Mouse (Mus musculus): ENCODE measurements around the gene Agap1. TPM values are rescaled to one million over a fixed set of nuclear protein-coding genes. Genes with fewer than 3 reads are reported as not detected.

Gene Agap1
- total RNA-seq, 2 experiments from 2014 or later, result 224 to 253 TPM

DNA sequence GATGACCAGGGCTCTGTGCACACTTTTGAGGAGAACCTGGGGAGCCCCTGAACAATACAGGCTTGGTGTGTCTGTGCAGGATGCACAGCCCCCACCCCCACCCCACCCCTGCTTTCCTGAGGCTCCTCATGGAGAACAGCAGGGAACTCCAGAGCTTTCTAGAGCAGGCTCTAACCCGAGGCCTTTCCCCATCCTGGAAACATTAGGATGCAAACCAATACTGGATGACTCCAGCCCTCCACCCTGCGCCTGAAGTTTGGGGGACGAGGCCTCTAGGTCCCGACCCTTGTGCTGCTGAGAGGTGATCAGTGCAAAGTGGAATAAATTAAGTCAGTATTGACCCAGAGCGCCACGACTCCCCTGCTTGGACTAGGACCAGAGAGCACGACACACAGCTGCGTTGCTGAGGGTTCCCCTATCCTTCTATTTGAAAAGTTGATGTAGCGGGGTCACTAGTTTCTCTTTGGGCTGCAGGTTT, 472.0 kb downstream of the Agap1 start:
- no peak for DNase-seq (ENCODE audit: low spot score in 2 of 2)

DNA sequence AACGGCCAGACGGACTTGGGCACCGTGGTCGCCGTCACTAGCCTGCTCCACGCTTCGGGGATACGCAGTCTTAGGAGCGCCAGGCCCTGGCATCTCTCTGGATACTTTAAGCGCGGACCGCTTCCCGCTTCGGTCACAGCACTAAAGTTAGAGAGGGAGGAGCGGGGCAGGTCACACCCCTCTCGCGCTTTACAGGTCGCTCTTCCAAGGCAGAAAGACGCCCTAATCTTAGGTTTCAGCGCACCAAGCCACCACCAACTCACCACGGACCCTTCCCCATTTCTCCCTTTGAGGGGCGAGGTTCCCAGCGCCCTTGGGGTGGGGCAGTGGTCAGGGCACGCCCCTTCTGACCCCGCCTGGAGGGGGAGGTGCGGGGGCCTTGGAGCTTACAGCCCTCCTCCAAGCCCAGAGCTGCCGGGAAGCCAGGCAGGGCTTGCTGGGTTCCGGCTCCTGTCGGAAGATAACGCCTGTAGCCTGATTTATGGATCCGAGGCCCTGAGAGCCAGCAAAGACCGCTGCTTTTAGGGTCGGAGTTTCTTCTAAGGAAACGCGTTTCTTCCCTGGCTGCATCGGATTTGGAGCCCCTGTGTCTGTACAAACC, 472.6 kb downstream of the Agap1 start:
- no peak for DNase-seq (ENCODE audit: low spot score in 2 of 2)

DNA sequence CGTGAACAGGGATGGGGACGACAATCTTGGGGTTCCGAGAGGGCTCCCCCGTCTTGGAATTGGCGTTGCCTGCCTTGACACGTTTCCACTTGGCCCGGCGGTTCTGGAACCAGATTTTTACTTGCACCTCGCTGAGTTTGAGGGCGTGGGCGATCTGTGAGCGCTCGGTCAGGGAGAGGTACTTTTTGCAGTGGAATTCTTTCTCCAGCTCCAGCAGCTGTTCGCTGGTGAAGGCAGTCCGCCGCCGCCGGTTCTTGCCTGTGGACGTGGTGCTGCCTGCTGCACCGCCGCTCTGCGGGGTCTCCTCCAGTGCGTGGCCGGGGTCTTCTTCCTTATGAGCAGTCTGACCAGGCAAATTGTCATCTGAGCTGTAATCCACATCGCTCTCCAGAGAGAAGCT, 474.1 kb downstream of the Agap1 start:
- DNase-seq (ENCODE audit: low spot score in 2 of 2), result no peak

DNA sequence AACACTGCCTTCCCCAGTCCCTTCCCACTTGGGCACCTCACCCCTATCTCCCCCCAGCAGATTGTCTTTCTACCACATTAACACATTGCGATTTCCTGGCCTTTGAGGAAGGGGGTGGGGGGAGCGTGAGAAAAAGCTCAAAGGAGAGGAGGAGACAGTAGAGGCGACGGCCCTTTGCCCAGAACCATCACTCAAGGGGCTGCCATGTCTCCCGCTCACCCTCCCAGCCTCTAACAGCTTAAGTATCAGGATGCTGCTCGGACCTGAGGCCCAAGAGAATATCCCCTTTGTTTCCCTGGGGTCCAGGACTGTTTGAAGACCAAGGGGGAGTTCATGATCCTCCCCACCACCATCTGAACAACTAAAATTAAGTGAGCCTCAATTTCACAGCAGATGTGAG, 474.6 kb downstream of the Agap1 start:
- no peak for DNase-seq (ENCODE audit: low spot score in 2 of 2)

DNA sequence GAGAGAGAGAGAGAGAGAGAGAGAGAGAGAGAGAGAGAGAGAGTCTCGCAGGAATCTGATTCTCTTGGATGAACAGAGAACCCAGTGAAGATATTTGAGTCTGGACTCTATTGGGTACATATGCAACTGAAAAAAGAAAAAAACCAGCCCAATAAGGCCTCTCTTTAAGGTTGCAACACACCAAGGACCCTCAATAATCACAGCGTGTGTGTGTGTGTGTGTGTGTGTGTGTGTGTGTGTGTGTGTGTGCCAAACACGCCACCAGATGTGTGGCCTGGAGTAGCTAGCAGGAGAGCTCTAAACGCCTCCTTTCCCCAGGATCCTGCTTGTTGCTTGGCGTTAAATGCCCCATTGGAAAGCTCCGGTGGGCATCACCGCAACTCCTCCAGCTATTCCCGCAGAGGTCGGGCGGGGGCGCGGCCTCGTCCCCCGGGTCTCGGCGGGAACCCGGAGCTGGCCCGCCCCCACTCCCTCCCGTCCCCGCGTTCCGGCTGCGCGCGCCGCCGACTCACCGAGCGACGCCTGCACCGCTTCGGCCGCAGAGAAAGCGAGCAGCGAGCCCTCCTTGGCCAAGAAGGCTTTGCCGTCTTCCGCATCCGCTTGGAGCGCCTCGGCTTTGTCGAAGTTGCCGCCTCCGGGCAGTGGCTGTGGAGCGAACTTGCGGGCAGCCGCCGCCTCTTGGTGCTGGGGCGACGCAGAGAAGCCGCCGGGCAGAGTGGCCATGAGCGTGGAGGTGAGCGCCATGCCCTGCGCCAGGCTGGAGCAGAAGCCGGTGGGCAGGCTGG, 475.3 kb downstream of the Agap1 start:
- DNase-seq (ENCODE audit: low spot score in 2 of 2), result no peak

DNA sequence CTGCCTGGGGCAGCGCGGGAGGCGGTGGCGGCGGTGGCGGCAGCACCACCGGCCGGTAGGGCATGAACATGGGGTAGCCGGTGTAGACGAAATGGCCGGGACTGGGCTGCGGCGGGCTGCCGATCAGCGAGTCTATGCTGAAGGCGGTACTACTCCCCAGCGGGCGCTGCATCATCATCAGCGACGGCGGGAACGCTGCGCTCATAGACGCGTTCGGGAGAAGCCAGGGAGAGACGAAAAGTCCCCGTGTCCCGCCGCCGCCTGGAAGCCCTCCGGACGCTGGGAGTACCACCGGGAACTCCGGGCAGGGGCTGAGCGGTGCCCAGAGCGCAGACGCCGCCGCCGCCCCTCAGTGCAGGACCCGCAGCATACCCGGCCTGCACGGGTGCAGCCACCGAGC, 475.9 kb downstream of the Agap1 start:
- DNase-seq (ENCODE audit: low spot score in 2 of 2), result no peak

DNA sequence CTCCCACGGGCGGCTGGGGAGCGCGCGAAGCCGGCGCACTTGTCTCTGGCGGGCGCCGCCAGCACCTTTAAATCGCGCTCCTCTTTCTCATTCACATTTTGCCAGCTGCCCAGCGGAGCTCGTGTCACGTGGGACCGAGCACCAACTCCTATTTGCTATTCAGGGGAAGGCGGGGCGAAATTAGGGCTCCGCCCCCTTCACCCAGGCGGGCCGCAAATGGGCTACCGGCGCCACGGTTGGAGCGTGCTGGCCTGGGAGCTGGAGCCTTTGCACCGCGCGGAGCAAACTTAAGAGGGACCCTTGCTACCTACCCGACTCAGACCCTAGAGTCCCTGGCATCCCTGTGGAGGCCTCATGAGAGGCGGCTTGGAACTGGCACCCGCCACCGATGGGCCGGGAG, 476.5 kb downstream of the Agap1 start, which contains the start of gene Gbx2:
TSS of gene Gbx2 (minus strand) at position 60 of the 400 bp plus-strand sequence.
- DNase-seq (ENCODE audit: low spot score in 2 of 2), result no peak

DNA sequence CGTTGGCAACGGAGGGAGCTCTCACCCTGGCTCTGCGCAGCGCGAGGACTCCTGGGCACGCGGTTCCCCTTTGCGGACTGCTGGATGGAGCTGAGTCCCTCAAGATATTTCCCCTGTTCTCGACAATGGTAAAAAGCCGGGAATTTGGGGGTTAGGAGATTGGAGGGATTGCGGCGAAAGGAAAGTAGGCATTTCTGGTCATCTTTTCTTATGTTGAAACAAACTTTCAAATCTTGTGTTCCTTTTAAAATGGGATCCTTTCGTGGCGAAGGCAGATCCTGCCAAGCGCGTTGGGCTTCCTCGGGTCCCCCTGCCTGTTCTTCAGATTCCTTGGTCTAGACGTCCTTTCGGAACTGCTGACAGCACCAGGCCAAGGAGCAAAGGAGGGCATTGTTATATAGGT, 477.4 kb downstream of the Agap1 start:
- DNase-seq (ENCODE audit: low spot score in 2 of 2), result no peak

DNA sequence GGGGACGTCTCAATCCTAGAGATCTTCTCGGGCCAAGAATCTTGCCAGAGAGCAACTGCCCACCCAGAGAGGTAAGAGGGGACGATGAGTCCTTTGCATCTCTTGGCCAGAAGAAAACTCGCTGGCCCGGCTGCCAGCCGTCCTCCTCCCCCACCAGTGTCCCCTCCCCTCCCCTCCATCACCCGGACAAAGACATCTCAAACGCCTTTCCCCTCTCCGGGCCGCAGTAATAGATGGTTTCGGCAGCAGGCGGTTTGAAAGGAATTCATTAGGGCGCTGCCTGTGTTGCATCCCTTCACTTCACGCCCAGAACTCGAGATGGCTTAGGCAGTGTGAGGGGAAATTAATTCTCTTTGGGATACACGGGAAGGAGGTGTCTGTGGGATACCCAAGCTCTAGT, 478.0 kb downstream of the Agap1 start:
- DNase-seq (ENCODE audit: low spot score in 2 of 2), result no peak

DNA sequence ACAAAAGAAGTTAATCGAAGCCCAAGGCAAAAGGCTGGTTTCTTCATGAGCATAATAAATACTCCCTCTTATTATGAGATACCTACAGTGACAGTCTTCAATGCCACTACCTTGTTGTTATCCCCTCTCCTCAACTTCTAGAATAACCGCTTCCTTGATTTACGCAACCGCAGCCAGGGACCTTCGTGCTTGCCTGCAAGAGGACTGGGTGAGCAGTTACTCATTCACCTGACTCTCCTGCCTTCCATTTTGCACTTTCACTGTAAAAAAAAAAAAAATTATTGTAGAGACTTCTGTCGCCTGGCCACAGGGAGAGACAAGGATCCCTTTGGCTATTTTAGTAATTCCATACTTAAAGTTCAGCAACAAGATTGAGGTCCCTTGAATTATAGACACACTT, 478.4 kb downstream of the Agap1 start:
- DNase-seq (ENCODE audit: low spot score in 2 of 2), result no peak

DNA sequence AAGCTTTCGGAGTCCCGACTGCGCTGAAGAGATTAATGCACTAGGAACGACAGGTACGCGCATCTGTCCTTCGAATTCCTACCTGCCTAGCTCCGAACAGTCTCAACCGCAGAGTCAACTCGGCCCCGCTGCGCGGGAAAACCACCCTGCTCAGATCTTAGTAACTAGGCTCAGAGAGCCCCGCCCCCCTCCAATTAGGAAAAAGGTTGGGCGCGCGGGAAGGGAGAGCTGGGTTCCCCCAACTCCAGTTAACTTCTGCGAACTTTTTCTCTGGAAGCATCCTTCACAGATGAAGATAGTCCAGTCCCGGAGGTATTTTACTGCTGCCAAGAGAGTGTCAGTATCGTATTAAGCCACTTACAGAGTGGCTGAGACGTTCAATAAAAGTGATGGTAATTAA, 479.2 kb downstream of the Agap1 start:
- DNase-seq (ENCODE audit: low spot score in 2 of 2), result no peak

DNA sequence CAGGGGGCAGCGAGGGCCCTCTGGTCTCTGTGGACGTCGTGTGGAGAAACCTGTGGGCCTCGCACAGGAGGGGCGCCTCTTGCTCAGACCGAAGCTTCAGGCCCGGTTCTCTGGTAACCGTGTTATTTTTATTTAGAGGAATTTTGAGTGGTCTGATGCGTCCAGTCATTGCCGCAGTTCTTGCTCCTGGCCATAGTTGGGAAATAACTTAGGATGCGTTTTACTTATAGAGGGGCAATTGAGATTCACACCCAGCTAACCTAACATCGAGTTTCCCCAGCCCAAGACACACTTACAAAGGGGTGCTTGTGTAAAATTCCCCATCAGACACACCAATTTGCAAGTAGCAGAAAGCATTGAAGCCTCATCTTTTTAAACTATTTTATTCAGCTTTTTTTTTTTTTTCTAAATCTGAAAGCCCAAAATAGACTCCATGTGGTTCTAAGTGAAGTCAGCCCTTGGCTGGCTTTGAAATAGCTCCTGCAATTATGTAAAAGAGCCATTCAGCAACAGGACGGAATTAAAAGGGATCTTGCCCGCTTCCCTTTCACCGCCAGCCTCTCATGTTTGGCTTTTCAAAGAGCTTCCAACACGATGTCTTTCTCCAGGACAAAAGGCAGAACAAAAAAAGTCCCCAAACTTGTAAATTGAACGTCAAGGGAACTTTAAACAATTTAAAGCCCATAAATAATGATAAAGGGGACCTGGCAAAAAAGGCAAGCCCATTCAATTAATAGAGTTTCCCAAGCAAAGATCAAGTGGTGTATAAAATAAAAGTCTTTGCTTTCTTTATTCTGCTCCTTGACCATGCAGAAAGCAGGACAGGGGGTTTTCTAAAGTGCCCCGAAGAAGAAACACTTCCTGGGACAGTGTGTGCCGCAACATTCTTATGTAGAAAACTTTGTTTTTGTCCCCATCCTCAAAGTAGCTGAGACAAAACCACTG, 480.0 kb downstream of the Agap1 start:
- no peak for DNase-seq (ENCODE audit: low spot score in 2 of 2)

DNA sequence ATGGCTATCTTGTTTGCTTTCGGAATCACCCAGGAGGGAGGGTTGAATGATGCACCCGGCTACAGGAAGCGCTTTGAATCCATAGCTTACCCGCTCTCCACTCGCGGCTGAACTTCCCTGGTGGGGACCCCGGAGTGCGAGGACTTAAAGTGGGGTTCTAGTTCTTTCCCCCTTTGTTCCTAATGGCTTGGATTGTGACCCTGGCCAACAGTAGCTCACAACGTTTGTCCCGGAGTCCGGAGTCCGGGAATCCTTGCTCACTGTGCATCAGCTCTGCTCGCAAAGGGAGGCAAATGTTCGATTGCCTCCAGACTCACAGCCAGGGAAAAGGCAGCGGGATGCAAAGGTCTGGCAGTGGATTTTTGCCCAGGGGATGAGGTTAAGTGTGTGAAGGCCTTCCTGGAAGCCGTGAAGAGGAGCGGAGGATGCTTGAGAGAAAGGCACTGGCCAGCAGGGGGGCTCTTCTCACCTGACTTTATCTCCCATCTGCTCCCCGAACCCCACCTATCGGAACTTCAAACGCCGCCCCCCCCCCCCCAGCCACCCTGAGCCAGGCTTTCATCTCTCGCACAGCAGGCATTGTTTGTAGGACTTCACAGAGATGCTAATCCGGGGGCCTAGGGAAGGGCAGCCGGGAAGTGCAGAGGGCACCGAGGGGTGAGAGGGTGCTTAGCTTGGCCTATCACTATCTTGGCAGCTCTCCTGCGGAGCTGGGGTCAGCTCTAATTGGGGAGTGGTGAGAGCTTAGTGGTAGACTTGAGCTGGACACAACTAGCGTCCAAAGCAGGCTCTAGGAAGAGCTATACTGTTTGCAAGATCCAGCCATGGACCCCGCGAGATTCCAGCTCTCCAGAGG, 481.1 kb downstream of the Agap1 start:
- no peak for DNase-seq (ENCODE audit: low spot score in 2 of 2)

DNA sequence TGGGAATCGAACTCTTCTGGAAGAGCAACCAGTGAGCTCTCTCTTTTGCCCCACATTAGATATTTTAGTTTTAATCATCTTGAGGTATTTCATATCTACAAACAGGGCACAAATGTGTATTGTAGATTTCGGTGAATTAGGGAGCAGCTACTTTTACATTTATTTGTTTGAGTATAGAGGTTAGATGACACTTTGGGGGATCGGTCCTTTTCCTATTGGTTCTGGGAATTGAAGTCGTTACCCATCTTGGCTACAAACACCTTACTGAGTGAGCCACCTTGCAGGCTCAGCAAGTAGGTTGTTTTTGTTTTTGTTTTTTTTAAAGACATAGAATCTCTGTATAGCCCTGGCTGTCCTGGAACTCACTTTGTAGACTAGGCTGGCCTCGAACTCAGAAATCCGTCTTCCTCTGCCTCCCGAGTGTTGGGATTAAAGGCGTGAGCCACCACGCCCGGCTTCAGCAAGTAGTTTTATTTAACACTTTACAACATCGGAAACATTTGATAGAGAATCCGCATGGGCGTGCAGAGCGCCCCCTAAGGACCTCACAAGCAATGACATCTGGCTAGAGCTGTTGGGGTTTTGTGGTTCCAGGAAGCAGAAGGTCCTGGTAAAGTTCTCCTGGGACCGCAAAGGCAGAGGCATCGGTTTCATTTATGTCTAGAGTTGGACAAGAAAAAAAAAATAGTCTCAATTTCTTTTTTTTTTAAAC, 484.4 kb downstream of the Agap1 start:
- no peak for DNase-seq (ENCODE audit: low spot score in 2 of 2)

DNA sequence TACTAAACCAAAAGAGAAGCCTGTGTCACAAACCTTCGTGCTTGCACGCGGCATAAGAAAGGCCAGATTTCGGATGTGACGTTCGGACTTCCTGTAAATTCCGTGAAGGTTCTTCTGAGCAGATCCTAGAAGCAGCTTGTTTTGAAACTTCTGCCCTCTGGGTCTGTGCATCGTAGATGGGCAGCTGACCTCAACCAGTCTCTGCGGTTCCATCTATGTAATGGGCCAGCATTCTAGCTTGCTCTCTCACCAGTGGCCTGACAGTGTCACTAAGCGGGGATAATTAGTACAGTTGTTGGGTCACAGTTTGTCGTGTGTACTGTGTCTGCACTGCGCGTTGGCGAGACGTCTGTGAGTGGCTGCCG, 485.0 kb downstream of the Agap1 start:
- no peak for DNase-seq (ENCODE audit: low spot score in 2 of 2)

DNA sequence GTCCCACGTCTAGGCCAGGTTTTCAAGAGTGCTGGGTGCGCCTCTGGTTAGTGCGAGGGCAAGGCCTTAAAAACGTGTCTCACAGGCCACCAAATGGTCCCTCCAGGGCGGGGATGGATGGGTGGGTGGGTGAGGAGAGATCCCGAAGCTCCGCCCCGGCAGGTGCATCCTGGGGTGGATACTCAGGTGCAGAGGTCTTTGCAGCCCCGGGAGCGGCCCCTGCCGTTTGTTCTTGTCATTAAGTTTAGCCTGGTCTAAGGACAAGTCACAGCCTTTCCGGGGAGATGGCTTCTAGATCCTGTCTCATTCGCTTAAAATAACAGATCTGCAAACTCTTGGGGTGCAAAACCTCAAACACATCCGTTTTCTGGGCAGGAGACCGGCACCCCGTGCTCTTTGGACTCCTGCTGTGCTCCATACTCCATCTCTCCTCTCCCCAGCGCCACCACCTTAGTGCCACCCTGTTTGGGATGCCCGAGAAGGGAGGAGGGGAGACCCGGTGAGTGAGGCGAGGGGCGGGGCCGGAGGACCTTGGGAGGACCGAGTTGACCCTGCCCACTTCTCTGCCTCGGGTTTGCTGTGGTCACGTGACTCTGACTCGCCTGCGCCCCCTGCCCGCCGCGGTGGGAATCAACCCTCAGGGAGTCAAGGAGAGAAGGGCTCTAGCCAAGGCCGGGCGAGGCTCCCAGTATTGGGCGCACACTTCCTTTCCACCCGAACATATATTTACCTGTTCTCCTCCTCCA, 485.5 kb downstream of the Agap1 start:
- peak; percentile 23 to 48 for DNase-seq (ENCODE audit: low spot score in 2 of 2)

DNA sequence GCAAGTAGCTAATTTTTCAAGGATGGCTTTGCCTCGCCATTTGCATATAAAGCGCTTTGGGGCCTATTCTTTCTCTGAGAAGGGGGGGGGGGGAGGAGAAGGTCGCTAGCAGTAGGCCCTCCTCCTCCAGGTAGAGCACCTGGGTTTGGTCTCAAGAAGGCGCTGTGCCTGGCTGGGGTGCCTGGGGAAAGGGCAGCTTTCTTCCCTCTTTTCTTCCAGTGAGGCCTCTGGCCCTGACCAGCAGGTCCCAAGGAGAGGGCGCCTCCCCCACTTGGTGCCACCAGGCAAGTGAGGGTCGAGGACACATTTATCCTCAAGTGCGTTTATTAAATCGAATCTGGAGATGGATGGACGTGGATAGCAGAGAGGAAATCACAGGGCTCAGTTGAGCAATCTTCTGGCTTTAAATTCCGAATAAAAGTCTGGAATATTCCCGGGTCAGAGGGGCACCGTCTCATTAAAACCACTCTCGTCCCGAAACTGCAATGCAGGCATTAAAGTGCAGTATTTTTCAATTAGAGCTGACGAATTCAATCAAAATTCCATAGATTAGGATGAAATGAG, 486.4 kb downstream of the Agap1 start:
- DNase-seq (ENCODE audit: low spot score in 2 of 2), result no peak

DNA sequence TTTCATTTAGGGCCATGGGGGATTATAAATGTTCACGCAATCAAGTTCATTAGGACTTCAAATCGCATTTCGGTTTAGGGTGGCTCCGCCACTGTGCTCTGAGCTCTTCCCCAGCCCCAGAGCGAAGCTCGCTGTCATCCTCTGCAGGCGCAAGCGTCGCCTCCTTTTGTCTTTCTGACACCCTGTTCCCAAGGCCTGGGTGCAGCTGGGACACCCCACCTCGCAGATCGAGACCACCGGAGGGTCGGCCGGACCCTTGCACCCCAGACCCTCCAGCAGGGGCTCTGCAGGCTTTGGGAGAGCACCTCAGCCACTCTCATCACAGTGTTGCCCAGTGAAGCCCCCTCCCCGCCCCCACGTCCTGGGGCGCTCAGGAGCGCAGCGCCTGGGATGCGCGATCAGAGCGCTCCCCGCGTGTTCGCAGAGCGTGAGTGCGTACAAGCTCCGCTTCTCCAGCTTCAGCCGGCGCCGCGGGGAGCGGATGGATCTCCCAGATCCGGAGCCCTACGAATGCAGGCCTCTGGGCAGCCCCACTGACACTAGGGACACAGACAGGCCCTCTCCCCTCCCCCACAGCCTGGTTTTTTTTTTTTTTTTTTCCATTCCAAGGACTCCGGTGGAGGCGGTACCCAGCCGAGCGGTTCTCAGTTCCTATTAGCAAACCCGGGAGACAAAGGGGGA, 487.2 kb downstream of the Agap1 start:
- DNase-seq (ENCODE audit: low spot score in 2 of 2), result no peak

Measured in left cerebral cortex, adult 18-20 months (tissue).